Mouse (Mus musculus): ENCODE measurements around the gene Comt.

The Comt gene

DNA sequence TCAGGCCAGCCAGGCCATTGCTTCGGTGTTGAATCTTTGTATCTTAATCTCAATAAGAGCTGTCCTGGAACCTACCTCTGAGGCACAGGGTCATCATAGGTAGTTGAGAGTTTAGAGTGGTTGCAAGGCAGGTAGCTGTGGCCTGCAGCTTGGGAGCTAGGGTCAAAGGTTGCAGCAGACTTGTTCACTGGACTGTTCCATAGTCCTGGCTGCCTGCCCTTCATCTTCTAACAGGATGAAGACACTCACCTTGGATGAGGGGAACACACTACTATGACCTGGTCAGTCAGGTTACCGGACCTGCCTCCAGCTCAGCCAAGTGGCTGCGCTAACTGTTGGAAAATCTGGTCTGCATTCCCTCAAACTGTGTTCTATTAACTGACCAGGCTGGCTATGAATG is 35.5 kb downstream of the Comt start:
- no peak for DNase-seq (ENCODE audit: low read depth in 2 of 2, low spot score in 2 of 2)

DNA sequence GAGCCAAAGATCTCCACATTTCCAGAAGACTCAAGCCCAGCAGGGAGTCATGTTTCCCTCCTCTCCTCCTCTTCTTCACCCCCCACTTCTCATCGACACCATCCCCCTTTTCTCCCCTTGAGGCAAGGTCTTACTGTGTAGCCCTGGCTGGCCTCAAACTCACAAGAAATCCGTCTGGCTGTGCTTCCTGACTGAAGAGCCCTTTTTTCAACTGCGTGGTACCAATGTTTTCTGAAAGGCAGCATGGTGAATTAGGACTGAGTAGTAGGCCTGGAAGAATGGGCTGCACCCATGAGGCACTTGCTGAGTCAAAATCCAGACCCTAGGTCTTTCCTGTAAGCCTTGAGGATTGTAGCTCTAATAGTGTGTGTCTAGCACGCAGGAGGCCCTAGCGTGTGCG is 36.3 kb downstream of the Comt start:
- no peak for DNase-seq (ENCODE audit: low read depth in 2 of 2, low spot score in 2 of 2)

DNA sequence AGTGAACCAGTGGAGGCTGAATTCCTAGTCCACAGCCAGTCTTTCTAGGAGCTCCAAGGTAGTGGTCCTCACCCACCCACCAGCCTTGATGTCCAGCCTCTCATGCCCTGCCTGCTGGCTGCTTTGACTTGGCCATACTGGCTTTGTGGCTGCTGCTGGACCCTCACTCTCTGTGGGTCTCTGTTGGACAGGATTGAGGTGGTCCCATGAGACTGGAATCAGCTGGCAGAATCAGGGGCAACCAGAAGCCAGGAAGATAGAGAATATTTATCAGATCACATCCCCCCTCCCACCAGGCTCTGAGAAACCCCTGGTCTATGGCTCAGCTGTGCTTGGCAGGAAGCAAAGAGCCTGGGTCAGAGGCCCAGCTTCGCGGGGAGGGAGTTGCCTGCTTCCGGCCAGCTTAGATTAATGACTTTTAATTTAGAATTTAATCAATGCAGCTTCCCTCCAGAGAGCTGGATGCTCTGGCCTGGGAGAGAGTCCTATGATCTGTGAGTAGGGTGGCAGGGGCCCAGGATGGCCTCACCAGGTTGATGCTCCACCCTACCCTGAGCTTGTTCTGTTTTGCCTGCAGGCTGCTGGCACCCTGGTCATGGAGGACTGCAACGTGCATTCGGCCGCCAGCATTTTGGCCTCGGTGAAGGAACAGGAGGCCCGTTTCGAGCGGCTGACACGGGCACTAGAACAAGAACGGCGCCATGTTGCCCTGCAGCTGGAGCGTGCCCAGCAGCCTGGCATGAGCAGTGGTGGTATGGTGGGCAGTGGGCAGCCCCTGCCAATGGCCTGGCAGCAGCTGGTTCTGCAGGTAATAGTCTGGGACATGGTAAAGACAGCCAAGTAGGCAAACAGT is 37.8 kb downstream of the Comt start:
- no peak for DNase-seq (ENCODE audit: low read depth in 2 of 2, low spot score in 2 of 2)

DNA sequence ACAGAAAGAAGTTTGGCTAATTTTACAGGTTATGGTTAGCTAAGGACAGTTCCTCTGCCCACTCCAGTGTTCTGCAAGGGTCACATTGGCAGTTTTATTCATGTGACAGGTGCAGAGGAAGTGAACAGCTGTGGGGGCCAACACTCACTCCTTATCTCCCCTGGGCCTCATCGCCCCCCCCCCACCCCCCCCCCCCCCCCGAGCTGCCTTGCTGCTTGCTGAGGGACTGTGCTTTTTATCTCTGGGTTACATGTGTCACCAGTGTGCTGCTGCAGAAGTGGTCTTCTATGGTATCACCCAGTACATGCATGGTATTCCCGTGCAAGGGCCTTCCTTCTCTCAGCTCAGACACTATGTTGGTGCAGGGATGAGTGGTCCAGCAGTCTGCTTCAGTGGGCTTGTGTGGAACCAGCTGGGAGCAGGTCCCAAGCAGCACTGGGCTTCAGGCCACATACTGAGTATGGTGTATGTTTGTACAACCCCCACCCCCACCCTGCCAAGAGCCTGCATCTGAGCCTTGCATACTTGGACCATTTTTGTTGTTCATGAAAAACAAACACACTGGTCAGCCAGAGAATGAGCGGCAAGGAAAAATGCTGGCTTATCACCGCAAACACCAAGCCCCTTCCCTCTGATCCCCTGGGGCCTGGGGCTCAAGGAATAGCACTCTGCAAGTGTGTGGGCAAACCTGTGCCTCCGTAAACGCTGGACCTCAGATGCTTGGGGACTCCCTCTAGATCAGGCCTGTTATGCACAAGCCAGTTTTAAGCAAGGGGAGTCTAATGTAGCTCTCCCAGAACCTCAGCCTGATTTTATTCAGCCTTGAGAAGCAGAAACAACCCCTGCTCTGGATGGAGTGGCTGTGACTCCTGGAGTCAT is 38.7 kb downstream of the Comt start:
- no peak for DNase-seq (ENCODE audit: low read depth in 2 of 2, low spot score in 2 of 2)

DNA sequence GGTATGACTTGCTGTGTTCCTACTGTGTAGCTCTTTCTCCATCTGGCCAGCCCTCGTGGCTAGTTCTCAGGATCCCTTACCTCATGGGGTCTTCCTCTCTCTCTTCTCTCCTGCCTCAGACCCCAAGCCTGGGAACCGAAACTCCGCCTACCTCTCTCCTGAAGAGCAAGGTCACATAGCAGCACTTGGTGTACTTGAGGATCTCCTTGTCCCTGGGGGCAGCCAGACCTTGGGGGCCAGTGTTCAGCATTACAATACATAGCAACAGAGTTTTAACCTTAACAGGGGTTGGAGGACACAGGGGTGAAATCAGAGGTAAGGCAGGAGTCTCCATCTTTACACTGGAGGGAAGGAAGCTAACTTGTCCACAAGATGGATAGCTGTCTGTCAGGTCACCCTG is 39.7 kb downstream of the Comt start:
- no peak for DNase-seq (ENCODE audit: low read depth in 2 of 2, low spot score in 2 of 2)

DNA sequence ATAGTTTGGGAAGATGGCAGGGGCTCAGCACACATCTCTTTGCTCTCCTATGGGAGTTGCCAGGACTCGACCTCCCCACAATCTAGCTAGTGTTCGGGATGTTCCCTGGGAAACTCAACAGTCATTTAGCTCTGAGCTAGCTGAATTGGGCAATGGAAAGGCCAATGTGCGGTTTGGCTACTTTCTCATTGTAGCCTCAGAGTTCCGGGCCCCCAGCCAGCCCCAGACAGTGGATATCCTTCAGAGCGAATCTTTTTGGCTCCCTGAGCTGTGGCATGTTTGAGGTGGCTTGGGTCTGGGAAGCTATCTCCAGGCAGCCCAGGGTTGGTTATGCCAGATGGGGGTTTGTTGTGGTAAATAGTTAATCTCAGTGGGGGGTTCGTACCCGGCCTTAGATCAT is 40.2 kb downstream of the Comt start:
- DNase-seq (ENCODE audit: low read depth in 2 of 2, low spot score in 2 of 2) = no peak

DNA sequence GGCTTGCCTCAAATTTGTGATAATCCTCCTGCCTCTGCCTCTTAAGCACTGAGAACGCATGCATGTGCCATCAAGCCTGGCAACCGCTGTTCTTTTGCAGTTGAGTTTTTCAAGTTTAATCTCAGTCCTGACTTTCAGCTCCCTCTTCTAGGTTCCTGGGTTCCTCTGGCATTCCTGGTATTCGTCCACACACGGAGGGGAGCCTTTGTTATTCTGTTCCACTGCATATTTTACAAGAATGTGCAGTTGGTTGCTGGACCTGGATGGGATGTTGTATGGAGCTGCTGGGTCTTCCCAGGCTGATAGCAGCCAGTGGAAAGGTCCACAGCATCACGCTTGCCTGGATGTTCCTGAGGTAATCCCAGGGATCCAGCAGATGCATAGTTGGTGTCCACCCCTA is 41.2 kb downstream of the Comt start:
- no peak for DNase-seq (ENCODE audit: low read depth in 2 of 2, low spot score in 2 of 2)

DNA sequence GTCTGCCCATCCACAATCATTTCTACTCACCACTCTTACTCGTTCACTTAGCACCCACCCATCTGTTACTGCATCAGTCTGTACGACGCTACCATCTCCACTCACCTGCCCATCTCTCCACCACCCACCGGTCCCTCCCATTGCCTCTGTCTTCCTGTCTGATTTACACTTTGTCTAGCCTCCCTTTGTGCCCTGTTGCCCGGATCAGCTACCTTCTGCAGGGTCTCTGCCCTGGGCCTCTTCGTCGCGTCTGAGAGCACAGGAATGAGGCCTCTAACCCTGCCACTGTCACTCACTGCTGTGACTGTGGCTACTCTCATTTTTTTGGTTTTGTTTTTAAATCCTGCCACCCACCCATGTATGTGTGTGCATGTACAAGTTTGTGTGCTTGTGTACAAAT is 42.0 kb downstream of the Comt start:
- no peak for DNase-seq (ENCODE audit: low read depth in 2 of 2, low spot score in 2 of 2)

DNA sequence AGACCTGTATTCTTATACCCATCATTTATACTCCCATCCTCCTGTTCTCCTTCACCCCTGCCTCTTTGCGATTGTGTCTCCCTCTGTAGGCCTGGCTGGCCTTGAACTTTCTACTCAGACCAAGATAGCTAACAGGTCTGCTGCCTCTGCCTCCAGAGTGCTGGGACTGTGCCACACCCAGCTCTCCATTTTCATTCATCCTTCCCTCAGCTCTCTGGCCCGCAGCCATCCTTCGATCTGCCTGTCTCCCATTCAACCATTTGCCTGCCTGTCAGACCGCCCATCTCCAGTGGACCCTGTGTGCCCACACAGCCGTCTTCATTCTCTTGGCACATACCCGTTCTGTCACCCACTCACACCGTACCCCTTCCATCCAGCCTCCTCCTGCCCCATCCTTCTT is 42.4 kb downstream of the Comt start:
- DNase-seq (ENCODE audit: low read depth in 2 of 2, low spot score in 2 of 2) = no peak

DNA sequence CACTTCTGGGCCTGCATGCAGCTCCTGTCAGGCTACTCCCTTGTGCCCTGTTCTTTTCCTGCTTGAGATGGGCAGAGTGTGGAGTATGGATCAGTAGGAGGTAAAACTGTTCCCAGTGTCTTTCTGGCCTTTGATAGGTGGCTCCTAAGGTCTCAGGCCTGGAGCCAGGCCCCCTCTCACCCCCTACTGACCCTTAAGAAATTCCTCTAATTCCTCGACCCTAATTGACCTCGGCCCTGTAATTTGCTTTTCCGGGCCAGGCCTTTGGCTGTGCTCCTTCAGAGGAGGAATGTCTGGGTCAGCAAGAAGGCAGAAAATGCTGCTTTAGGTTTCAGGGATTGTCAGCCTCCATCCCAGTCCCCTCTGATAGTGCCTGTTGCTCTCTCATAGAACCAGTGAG is 42.9 kb downstream of the Comt start:
- no peak for DNase-seq (ENCODE audit: low read depth in 2 of 2, low spot score in 2 of 2)

DNA sequence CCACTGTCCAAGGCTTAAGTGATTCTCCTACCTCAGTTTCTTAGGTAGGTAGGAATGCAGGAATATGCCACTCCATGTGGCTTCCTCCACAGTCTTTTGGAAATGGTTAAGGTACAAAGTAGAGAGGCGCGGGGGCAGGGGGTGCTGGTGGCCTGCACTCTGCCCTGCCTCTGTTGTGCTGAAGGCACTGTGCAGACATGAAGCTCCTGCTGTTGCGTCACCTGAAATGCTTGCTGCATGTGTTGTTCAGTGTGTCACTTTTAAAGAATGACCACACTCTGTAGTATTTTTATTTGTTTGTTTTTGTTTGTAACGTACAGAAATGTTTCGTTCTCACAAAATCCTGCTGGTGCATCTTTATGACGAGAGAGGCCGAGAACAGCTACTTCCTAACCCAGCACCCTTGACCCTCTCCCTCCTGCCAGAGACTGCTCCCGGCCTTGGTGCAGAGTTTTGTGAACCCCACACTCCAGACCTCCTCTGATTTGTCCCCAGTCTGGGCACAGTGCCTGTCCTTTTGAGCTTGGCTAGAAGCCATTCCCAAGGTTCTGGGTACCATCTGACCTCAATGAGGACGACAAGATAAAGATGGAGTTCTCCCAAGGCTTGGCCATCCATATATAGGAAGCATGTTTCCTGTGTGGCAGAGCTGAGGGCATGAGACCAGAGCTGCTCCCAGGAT is 43.5 kb downstream of the Comt start:
- no peak for DNase-seq (ENCODE audit: low read depth in 2 of 2, low spot score in 2 of 2)

DNA sequence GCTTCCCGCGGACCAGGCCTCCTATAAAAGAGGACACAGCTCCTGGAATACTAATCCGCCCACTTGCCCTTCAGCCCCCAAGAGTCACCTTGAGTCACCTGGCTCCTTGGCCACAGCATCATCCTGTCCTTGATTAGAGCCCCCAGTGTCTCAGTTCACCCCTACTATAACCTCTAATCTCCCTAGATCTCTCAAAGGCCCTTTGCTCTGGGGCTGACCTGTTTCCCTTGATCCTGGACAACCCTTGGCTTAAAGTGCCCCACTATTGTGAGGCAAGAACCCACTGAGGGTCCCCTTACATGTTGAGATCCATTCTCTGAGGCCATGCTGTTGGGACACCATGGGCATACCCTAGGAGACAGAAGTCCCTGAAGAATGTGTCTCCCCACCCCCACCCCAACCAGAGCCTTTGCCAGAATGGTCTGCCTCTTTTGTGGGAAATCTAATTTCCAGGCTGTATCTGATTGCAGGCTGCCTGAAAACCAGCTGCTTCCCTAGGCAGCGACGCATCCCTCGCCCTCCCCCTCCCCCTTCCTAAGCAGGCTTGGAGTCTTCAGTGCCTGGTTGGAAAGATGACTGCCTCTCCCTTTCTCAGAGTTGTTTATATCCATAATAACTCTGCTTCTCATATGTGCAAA is 44.9 kb downstream of the Comt start:
- DNase-seq (ENCODE audit: low read depth in 2 of 2, low spot score in 2 of 2) = no peak

DNA sequence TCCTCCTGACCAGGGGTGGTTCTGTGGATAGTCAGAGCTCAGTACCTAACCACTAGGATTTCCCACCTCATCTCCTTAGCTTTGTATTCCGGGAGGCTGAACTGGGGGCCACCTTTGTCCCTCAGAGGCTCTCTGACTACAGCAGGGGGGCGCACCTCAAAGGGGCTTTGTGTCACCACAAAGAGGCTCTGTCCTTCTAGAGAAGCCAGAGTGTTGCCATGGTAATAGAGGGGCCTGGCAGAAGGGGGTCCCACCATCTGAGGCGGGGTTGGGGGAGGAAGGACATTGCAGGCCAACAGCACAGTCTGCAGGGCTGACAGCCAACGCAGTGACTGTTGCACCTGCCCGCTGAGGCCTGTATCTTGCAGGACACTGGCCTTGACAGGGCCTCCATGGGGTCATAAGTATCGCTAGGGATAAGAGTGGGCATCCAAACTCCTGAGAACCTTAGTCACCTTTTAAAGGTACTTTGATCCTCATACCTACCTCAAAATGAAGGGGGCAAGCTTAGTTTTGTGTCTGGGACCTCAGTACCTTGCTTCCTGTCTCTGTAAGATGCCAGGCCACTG is 46.1 kb downstream of the Comt start:
- DNase-seq (ENCODE audit: low read depth in 2 of 2, low spot score in 2 of 2) = no peak

DNA sequence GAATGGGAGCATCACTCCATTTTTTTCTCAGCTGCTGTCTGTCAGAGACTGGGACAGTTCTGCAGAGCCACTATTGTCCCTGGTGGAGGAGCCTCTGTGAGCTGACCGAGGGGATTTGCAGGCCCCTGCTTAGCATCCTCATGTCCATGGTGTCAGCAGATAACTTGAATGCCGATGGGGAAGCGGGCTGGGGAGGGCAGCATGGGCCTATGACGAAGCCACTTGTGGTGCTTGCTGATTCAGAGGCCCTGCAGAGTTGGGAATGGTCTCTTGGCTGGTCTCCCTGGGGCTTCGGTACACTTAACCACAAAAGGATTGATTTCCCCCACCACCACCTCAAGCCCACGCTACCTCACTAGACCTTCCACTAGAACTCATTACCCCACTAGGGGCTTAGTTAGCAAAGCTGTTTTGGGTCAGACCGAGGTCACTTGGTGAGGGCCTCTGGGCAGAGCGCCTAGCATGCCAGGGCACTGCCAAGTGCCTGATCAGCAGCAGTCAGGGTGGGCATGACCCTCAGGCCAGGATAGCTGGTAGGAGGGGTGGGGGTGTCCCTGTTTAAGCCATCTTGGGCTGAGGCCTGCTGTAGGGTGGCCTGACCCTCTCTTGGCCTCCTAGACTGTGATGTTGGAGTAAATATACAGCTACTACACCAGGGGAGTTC is 47.2 kb downstream of the Comt start:
- no peak for DNase-seq (ENCODE audit: low read depth in 2 of 2, low spot score in 2 of 2)

DNA sequence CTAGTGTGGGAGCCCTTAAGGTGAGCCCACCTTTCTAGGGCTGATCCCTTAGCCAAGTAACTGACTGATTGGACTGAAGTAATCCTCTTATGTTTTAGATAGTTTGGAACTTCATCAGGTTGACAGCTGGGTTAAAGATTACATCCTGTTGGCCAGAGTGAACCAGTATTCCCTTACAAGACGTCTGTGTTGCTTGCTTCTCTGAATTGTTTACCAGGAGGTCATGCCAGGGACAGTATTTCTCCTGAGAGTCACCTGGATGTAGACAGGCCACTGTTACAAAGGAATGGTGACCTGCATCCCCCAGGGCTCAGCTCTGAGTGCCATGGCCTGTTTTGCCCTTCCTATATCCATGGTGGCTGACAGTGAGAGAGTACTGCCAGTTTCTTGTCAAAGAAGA is 48.2 kb downstream of the Comt start:
- DNase-seq (ENCODE audit: low read depth in 2 of 2, low spot score in 2 of 2) = no peak

DNA sequence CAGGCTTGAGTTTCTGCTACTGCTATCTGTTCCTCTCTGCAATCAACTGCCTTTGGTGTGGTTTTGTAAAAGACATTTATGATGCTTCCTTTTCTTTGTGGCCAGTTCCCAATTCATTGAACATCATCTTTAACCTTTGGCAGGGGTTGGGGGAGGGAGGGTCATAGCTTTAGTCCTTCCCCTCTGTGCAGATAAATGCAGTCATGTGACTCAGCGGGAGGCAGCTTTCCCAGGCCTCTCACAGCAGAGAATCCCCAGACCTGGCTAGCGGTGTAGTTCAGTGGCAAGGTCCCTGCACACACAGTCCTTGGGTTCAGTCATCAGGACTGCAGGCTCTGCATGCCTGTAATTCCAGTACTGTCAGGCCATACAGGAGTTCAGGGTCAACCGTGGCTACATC is 49.4 kb downstream of the Comt start:
- DNase-seq (ENCODE audit: low read depth in 2 of 2, low spot score in 2 of 2) = no peak

DNA sequence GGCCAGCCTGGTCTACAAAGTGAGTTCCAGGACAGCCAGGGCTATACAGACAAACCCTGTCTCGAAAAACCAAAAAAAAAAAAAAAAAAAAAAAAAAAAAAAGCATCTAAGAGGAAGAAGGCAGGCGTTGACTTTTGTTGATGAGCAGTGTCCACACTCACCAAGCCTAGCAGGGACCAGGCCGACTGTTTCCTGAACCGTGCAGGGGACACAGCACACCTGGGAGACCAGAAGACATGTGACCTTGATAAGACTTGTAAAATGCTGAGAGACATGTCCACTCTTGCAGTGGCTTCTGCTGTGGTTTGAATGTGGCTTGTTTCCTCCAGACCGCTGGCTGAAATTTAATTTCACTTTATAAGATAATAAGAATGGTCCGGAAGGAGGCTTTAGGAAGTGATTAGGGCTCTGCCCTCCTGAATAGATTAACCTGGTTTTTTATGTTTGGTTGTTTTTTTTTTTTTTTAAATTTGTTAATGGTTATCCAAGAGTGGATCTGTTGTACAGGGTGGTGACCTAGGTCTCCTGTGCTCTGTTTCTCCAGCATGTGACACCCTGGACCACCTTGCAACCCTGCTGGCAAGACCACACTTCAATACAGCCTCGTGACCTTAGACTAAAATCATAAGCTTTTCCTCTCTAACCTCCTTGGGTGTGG is 50.2 kb downstream of the Comt start:
- DNase-seq (ENCODE audit: low read depth in 2 of 2, low spot score in 2 of 2) = no peak

DNA sequence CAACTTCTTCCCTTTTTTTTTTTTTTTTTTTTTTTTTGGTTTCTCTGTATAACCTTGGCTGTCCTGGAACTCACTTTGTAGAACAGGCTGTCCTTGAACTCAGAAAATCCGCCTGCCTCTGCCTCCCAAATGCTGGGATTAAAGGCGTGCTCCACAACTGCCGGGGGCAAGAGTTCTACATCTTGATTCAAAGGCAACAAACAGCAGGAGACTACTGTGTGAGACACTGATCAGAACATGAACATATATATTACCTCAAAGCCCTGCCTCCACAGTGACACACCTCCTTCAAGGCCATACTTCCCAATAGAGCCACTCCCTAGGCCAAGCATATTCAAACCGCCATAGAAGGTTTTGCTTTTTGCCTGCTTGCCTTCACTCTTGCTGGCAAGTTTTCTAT is 53.0 kb downstream of the Comt start:
- no peak for DNase-seq (ENCODE audit: low read depth in 2 of 2, low spot score in 2 of 2)

DNA sequence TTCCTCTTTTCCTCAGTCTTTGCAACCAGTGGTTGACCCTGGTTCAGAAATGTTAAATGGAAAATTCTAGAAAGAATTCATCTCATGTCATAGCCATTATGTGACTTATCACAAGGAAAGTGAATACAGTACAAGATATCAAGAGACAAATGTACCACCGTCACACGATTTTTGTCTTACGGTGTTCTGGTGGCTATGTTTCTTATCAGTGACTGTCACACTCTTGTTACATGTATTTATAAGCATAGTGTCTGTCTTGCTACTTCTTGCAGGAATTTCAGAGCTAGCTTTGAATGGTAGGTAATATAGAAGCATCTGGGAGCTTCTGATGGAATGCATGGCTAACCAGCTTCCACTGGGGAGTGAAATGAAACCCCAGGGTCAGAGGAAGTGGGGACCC is 56.5 kb downstream of the Comt start:
- no peak for DNase-seq (ENCODE audit: low read depth in 2 of 2, low spot score in 2 of 2)

DNA sequence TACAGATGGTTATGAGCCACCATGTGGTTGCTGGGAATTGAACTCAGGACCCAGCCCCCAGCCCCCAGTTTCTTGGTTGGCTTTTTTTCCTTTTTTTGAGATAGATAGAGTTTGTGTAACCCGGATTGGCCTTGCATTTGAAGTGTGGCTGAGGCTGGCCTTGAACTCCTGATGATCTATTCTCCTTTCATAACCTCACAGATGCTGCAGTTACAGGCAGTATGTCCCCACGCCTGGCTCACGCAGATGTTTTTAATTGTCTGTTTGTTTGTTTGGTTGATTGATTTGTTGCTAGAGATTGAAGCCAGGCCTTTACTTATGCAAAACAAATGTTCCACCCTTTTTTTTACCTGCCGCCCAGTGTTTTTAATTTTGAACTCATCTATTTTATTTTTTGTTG is 59.8 kb downstream of the Comt start:
- no peak for DNase-seq (ENCODE audit: low read depth in 2 of 2, low spot score in 2 of 2)
